9 mouse cellular contexts compared by ENCODE assay signal in the genomic region with DNA sequence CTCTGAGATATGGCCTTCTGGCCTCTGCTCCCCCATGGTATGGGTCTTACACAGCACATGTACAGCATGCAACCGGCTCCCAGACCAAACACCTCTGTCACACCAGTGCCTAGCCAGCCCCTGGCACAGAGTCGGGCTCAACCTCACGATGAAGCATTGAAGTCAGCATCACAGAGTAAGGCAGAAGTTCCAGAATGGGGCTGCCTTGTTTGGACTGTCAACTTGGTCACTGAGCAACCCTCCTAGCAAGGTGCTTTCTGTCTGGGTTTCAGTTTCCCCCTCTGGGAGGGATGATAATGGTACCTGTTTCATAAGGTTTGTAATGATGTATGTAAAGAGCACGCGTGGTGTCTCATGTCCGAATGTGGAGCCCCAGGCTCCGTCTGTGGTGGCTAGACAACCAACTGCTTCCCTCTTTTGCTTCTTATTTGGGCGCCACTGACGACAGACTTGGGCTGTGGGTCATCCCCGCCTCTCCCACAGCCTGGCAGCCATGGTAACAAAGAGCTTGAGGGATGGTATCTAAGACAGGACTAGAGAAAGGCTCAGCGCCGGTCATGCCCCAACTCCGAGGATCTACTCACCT. TPM values are rescaled to one million over a fixed set of nuclear protein-coding genes. Genes with fewer than 3 reads are reported as not detected.
DNase-seq lines count a peak whose midpoint lies in the region; ATAC-seq and TF ChIP-seq lines count a peak whose summit lies in the region.
"Had no signal": no experiment of that assay in that cellular context is flagged by ENCODE, and none has a peak within 500 bp of the region (broad histone marks: within the 10 kb centered on the region; RNA-seq: fewer than 3 reads in every experiment).

No protein-coding gene starts in this region.

- WGBS in forebrain, embryonic 10.5 days: 44% methylated on average over 13 of the region's 13 CpGs
- 45% methylated on average over 13 of the region's 13 CpGs for WGBS in forebrain, embryonic 16.5 days
- WGBS in midbrain, embryonic 14.5 days: 34% methylated on average over 13 of the region's 13 CpGs
- WGBS in cerebellum, adult 2 months: 68% methylated on average over 13 of the region's 13 CpGs

- no peak overlapping the region for H3K9ac ChIP-seq in forebrain, embryonic 16.5 days (replicated peaks; ENCODE audit: low read depth, low read length)
- H3K9ac ChIP-seq in midbrain, embryonic 14.5 days (replicated peaks; ENCODE audit: low read length): no peak overlapping the region

- H3K9me3 ChIP-seq in forebrain, embryonic 10.5 days: no peaks in the 10 kb centered on the region
- no peaks in the 10 kb centered on the region for H3K9me3 ChIP-seq in forebrain, embryonic 16.5 days (ENCODE audit: control insufficient read depth, low read length)
- H3K9me3 ChIP-seq in midbrain, embryonic 14.5 days (ENCODE audit: control insufficient read depth, low read length): no peaks in the 10 kb centered on the region

- DNase-seq in forebrain, embryonic 10.5 days (ENCODE audit: extremely low spot score, low spot score): no peak
- DNase-seq in A20 (ENCODE audit: low read depth, low spot score): peak; percentile 61
- peak; percentile 34 for DNase-seq in midbrain, embryonic 14.5 days
- DNase-seq in cerebellum, adult 2 months: no peak
- DNase-seq in yolk sac, embryonic 10.5 days (ENCODE audit: low spot score): no peak
- no peak for DNase-seq in c-Kit-positive CD71-positive TER-119-positive erythroid progenitor cells, embryonic 14.5 days (ENCODE audit: low spot score)

- H3K27me3 ChIP-seq in forebrain, embryonic 10.5 days (ENCODE audit: poor library complexity, severe bottlenecking): peaks cover 46% of the 10 kb centered on the region
- peaks cover 3% of the 10 kb centered on the region; the same call in 1 of the 2 replicates for H3K27me3 ChIP-seq in forebrain, embryonic 16.5 days (replicated peaks; ENCODE audit: control insufficient read depth, insufficient read depth, low read length)
- H3K27me3 ChIP-seq in midbrain, embryonic 14.5 days (ENCODE audit: control insufficient read depth, insufficient read depth, low read length): no peaks in the 10 kb centered on the region
- no peaks in the 10 kb centered on the region for H3K27me3 ChIP-seq in cerebellum, adult 2 months (ENCODE audit: control insufficient read depth, insufficient read depth, low read length)

- peak overlapping the region; percentile 89 for H3K27ac ChIP-seq in forebrain, embryonic 10.5 days
- no peak overlapping the region for H3K27ac ChIP-seq in forebrain, embryonic 16.5 days (ENCODE audit: low read length)
- no peak overlapping the region for H3K27ac ChIP-seq in midbrain, embryonic 14.5 days (replicated peaks; ENCODE audit: low read depth, low read length)
- H3K27ac ChIP-seq in cerebellum, adult 2 months (ENCODE audit: insufficient read depth, low read length): no peak overlapping the region

- TF ChIP-seq POLR2A in cerebellum, adult 2 months (IDR thresholded peaks at IDR 0.05; ENCODE audit: borderline replicate concordance, insufficient read depth, low read length): no peak

- peaks cover 4% of the 10 kb centered on the region for H3K36me3 ChIP-seq in forebrain, embryonic 10.5 days (replicated peaks)
- H3K36me3 ChIP-seq in forebrain, embryonic 16.5 days (ENCODE audit: control insufficient read depth, insufficient read depth): no peaks in the 10 kb centered on the region
- H3K36me3 ChIP-seq in midbrain, embryonic 14.5 days (ENCODE audit: control insufficient read depth, insufficient read depth, low read length): no peaks in the 10 kb centered on the region

- no peak for ATAC-seq in forebrain, embryonic 16.5 days
- peak; percentile 62 for ATAC-seq in granulocyte monocyte progenitor cell, adult 5-6 weeks (replicated peaks; ENCODE audit: poor library complexity, severe bottlenecking)
- no peak for ATAC-seq in midbrain, embryonic 14.5 days (ENCODE audit: low FRiP score, low TSS enrichment)

- peak overlapping the region; percentile 89; the same call in 1 of the 2 replicates for H3K4me3 ChIP-seq in forebrain, embryonic 10.5 days
- H3K4me3 ChIP-seq in forebrain, embryonic 16.5 days (replicated peaks; ENCODE audit: low read length): no peak overlapping the region
- H3K4me3 ChIP-seq in midbrain, embryonic 14.5 days (replicated peaks; ENCODE audit: low read depth, low read length): no peak overlapping the region
- no peak overlapping the region for H3K4me3 ChIP-seq in cerebellum, adult 2 months (replicated peaks; ENCODE audit: insufficient read depth, low read depth, low read length)
- H3K4me3 ChIP-seq: erythroblast, embryonic 14.5 days had no signal

- H3K4me2 ChIP-seq in forebrain, embryonic 16.5 days (ENCODE audit: low read length): no peak overlapping the region
- peak overlapping the region; percentile 97 for H3K4me2 ChIP-seq in midbrain, embryonic 14.5 days (ENCODE audit: low read length)

- no peak for TF ChIP-seq CTCF in cerebellum, adult 2 months (IDR thresholded peaks at IDR 0.05; ENCODE audit: borderline replicate concordance, insufficient read depth, low read depth, low read length)

- H3K4me1 ChIP-seq in forebrain, embryonic 10.5 days: peaks cover 77% of the 10 kb centered on the region
- peaks cover 22% of the 10 kb centered on the region for H3K4me1 ChIP-seq in forebrain, embryonic 16.5 days (replicated peaks; ENCODE audit: control insufficient read depth, insufficient read depth, low read length)
- peaks cover 34% of the 10 kb centered on the region for H3K4me1 ChIP-seq in midbrain, embryonic 14.5 days (ENCODE audit: control insufficient read depth, insufficient read depth, low read length)
- 0 out of 2 replicates have a peak, but pooled peaks cover 3% of the 10 kb centered on the region for H3K4me1 ChIP-seq in cerebellum, adult 2 months (ENCODE audit: control insufficient read depth, insufficient read depth, low read length)

RNA-seq across cellular contexts. Expression of a gene that starts 1.0 kb away (rescaled TPM):
- 2.6 and 4.1 TPM in 2 replicates for polyA plus RNA-seq in forebrain, embryonic 10.5 days (2016; fragmentation: Nextera tagmentation; extraction: Ambion mirVana)
- 1.3 and 1.8 TPM in 2 replicates for polyA plus RNA-seq in forebrain, embryonic 16.5 days (2015; fragmentation: Nextera tagmentation; extraction: Ambion mirVana)
- 3.2 and 4.1 TPM in 2 replicates for total RNA-seq in granulocyte monocyte progenitor cell, adult 5-6 weeks (2014; fragmentation: Nextera tagmentation)
- 0.26 and 1.0 TPM in 2 replicates for total RNA-seq in granulocyte monocyte progenitor cell, adult 5-6 weeks (2017)
- 0.93 and 0.97 TPM in 2 replicates for polyA plus RNA-seq in midbrain, embryonic 14.5 days (2014; fragmentation: Nextera tagmentation; extraction: Ambion mirVana)
- polyA plus RNA-seq in cerebellum, adult 2 months (2012; rRNA removed): 5.0 and 5.3 TPM in 2 replicates

RNA-seq across cellular contexts. Expression of a gene that starts 31.1 kb away (rescaled TPM):
- 3.7 and 5.2 TPM in 2 replicates for polyA plus RNA-seq in forebrain, embryonic 10.5 days (2016; fragmentation: Nextera tagmentation; extraction: Ambion mirVana)
- polyA plus RNA-seq in forebrain, embryonic 16.5 days (2015; fragmentation: Nextera tagmentation; extraction: Ambion mirVana): 4.5 TPM in 2 replicates
- 1.4 and 4.0 TPM in 2 replicates for total RNA-seq in granulocyte monocyte progenitor cell, adult 5-6 weeks (2014; fragmentation: Nextera tagmentation)
- total RNA-seq in granulocyte monocyte progenitor cell, adult 5-6 weeks (2017): 2.4 and 4.1 TPM in 2 replicates
- 2.9 and 3.5 TPM in 2 replicates for polyA plus RNA-seq in midbrain, embryonic 14.5 days (2014; fragmentation: Nextera tagmentation; extraction: Ambion mirVana)
- 13.1 and 16.4 TPM in 2 replicates for polyA plus RNA-seq in cerebellum, adult 2 months (2012; rRNA removed)

RNA-seq across cellular contexts. Expression of a gene that starts 49.1 kb away (rescaled TPM):
- polyA plus RNA-seq in forebrain, embryonic 10.5 days (2016; fragmentation: Nextera tagmentation; extraction: Ambion mirVana): 5.8 TPM in 2 replicates
- 26.0 and 27.4 TPM in 2 replicates for polyA plus RNA-seq in forebrain, embryonic 16.5 days (2015; fragmentation: Nextera tagmentation; extraction: Ambion mirVana)
- total RNA-seq in granulocyte monocyte progenitor cell, adult 5-6 weeks (2014; fragmentation: Nextera tagmentation): 6.9 and 8.7 TPM in 2 replicates
- 6.9 and 9.9 TPM in 2 replicates for total RNA-seq in granulocyte monocyte progenitor cell, adult 5-6 weeks (2017)
- polyA plus RNA-seq in midbrain, embryonic 14.5 days (2014; fragmentation: Nextera tagmentation; extraction: Ambion mirVana): 30.4 and 39.0 TPM in 2 replicates
- polyA plus RNA-seq in cerebellum, adult 2 months (2012; rRNA removed): 54.5 and 55.2 TPM in 2 replicates

Comparison
In these comparisons a context has a peak if more than half of its experiments do, and no peak if none do; other contexts are left out.
1. DNase-seq: peak in A20 (single experiment) and midbrain, embryonic 14.5 days (single experiment); none in forebrain, embryonic 10.5 days (single experiment), cerebellum, adult 2 months (0 of 2), yolk sac, embryonic 10.5 days (single experiment) and c-Kit-positive CD71-positive TER-119-positive erythroid progenitor cells, embryonic 14.5 days (single experiment).